Mouse (Mus musculus) adrenal gland, adult 2 months (tissue): ENCODE results near the gene Lhfpl1. TPM values are rescaled to one million over a fixed set of nuclear protein-coding genes. Genes with fewer than 3 reads are reported as not detected.
A peak's percentile ranks its signal among the peaks of the same experiment; 100 is the strongest.
"Not testable (repeated sequence)": the region's sequence is repeated elsewhere in the genome, so short reads cannot be mapped to it uniquely, and the experiment has no call there.

Experiments
- DNase-seq: peaks from one replicate; pipeline ENCODE4 v3.0.0; 2021
- long read RNA-seq: library from polyadenylated mRNA; stranded (forward); transcript quantifications from one replicate; pipeline ENCODE4 v2.0.0, GENCODE M21; 2021
- polyA plus RNA-seq: library from polyadenylated mRNA; depleted of rRNA; stranded (reverse); fragments of >200 nt; gene quantifications from 2 replicates; pipeline ENCODE4 v1.2.3, GENCODE M21; 2012; rRNA removed
- total RNA-seq, 2 experiments: library from RNA; stranded (reverse); gene quantifications; 2 replicates each; pipeline ENCODE4 v1.2.3; 2021

Lhfpl1 gene
- total RNA-seq (not detected), polyA plus RNA-seq (not detected in 2 replicates)
- long read RNA-seq, result 0 reads

DNA sequence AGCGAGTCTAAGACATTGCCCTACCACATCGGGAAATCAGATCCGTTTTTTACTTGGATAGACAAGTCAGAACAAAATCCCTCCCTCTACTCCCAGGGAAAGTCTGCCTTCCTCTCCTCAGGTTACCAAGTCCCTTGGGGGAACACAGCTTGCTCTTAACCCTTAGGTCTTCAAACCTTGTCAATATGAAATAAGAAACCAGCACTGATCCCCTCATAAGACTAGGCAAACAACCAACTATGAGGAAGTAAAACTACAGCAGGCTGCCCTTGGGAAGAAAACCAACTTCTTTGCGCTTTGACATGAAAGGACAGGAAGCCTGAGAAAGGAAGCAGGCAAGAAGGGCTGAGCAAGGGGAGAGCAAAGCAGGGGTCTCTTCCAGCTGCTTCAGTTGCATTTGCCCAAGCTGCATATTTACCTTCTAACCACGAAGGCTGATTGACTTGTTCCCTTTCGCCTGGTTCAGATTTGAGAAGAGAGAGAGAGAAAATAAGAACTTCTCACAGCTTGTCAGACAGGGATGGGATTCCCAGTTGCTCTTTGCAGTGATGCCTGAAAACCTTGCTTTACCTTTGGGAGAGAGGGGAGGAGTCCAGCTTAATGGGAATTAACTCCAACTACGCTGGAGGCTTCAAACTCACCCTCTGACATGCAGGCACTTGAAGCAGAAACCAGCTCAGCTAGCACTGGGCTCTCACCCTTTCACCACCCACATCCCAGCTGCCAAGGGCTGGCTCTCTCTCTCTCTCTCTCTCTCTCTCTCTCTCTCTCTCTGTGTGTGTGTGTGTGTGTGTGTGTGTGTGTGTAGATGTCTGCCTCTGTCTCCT, at the start of gene Lhfpl1:
Lhfpl1 (minus strand) TSS at position 713 of the 827 bp plus-strand sequence.
- no peak for DNase-seq

DNA sequence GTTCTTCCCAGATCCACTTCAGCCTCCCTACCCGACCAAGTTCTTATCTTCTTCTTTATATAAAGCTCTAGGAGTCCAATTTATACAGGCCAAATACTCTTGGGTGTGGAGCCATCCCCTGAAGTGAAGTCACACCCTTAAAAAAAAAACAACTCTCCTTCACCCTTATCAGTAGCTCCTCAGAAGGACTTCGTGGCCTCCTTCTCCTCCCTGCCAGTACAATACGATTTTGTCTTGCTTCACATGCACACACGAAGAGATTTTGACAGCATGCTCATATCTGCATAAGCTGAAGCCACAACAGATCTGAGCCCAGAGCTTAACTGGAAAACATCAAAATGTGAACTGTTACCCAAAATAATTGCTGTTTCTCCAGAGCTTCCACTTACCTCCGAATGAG, 22.9 kb upstream of the Lhfpl1 start:
- DNase-seq, result no peak

DNA sequence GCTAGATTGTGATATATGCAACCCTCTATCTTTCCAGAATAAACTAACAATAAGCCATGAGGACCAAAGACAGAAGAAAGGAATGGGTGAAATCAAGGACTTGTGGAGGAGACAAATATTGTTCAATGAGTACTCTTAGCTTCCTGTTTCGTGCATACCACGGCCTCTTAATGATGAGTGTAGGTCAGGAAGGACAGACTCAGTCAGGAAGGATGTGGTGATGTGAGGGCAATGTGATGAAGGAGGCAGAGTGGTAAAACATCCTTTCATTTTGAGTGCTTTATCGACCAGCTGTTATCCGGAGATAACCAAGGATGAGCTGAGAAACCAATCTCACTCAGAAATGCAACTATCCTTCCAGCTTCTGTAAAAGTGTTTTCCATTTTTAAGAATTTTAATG, 13.6 kb upstream of the Lhfpl1 start:
- DNase-seq, result no peak

DNA sequence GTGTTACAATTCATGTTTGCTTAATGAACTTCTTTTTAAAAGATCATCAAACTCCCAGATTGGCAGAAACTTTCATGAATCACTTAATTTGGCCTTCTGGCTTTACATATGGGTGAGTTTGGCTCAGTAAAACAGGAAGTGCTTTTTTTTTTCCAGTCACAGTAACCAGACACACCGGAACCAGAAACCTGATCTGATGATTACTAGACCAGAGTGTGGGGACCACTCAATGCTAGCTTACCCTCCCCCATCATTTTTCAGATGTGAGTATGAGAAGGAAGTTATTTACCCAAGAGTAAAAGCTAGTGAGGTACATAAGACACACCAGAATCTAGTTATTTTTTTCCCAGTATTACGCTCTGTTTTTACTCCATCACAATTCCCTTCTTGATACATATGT, 6.5 kb downstream of the Lhfpl1 start:
- DNase-seq, result no peak

DNA sequence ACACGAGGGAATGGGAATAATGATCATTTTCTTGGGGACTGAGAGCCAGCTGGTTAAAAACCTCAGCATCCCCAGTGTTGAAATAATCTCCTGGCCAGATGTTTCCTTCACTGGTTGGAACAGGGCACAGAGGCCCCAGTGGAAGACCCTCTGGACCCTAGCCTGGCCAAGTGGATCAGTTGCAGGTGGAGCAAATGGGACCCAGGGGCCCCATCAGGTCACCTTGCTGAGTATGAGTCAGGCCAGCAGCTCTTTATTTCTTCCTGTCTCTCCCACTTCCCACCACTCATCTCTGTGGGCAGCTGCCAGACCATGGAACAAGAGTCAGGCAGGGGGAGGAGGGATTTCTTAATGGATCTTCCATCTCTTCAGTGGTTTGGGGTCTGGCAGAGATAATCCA, 12.7 kb downstream of the Lhfpl1 start:
- no peak for DNase-seq

DNA sequence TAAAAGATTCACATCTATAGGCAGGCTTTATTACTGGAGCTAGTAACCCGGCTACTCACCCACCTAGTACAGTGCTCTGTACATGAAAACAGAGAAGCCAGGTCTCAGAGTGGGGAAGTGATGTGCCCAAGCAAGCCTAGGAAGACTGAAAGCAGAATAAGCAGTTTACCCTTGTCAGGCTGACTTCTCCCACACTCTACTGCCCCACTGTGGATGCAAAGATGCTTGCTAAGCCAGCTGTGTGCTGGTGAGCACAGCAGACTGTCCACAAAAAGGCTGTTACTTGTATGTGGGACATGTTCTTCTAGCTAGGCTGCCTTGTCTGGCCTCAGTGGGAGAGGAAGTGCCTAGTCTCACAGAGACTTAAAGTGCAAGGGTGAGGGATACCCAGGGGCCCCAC, 40.3 kb downstream of the Lhfpl1 start:
- no peak for DNase-seq

DNA sequence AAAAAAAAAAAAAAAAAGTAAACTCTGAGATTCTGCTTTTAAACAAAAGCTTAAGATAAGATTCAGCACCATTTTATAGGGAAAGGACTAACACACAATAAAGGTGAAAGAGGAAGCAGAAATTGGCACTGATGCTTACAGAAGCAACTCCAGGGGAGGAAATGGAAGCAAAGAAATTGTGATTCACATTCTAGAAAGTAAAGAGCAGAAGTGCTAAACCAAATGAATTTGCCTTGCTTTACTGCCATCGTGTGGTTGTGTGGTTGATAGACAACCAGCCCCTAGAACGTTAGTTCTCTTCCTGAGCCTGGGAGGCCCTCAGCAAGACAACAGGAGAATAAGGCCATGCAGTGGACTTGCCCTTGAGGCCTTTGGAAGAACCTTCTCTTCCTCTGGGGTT, 41.7 kb downstream of the Lhfpl1 start:
- DNase-seq, result peak; percentile 1

DNA sequence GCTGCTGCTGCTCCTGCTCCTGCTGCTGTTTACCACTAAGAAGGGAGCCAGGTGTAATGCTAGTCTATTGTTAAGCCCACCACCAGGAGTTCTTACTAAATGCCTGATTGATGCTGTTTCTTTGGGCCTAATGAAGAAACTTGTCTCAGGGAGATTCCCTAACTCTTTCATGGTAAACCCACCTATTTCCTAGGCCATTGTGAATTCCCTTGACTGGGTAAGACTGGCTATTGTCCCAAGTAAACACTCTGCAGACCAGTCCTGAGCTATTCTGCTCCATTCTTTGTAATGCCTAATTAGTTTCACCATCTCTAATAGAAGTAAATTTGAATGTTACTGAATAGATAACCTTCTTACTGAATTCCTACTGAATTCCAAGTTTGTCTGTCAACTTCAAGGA, 48.7 kb downstream of the Lhfpl1 start:
- DNase-seq, result not testable (repeated sequence)

DNA sequence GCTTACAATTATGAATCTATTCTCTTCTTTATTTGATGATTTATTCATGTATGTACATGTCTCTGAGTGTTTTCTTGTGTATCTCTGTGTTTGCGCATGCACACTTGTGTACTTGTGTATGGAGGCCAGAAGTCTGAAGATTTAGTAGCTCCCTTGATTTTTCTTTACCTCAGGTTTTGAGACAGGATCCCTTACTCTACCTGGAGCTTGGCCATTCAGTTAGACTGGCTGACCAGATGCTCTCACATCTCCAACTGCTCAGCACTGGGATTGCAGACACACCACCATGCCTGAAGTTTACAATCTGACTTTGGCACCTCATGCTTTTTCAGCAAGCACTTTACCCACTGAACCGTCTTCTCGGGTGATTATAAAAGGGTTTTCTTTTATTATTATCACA, 76.7 kb downstream of the Lhfpl1 start:
- DNase-seq, result no peak

DNA sequence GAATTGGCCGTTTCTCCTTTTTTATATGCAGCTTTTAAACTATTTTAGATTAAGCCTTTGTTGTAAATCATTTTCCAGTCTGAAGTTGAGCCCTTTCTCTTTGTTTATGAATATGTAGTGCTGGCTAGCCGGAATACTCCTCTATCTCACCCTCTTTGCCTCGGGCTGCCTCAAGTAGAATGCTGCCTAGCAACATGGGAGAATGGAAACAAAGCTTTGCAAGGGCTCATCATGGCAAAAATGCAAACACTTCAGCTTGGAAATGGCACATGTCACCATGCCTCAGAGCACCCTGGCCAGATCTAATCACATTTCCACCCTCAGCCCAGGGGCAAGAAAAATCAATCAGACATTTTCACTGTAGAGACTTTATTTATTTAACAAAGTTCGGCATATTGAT, 77.1 kb downstream of the Lhfpl1 start:
- no peak for DNase-seq

DNA sequence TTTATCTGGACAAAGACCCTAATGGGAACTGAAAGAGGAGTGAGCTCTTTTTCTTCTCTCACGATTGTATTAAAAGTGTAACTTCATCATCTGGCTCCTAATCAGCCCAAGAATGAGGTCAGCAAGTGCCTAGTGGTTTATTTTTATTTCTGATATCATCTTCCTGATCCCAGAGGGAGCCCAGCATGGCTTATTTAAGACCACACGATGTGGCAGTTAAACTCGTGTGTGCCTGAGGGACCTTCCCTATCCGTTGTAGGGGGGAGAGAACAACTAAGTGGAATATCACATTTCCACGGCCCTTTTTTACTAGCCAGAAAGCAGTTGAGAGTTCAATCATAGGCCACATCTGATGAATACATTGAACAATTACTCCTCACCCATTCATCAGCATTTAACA, 87.1 kb downstream of the Lhfpl1 start:
- no peak for DNase-seq

Other genes with a start within 250 kb of the Lhfpl1 start
- gene Amot, start 156.1 kb upstream of the Lhfpl1 start, total RNA-seq, result 1 to 10 TPM; 6.9 to 7.0 TPM
- gene Amot, start 156.1 kb upstream of the Lhfpl1 start, polyA plus RNA-seq, result 5.3 and 7.0 TPM in 2 replicates